Mouse (Mus musculus) cerebellum, adult (tissue): ENCODE results near the gene Fancd2.
A peak's percentile ranks its signal among the peaks of the same experiment; 100 is the strongest.

ENCODE experiments used
- ATAC-seq: cut with Nextera tagmentation; 2 replicates; pipeline ENCODE4 v1.9.2; 2017; ENCODE audit warnings: mild to moderate bottlenecking, moderate library complexity, mixed read lengths; ENCODE audit not compliant: insufficient number of reproducible peaks, low FRiP score, low TSS enrichment

Gene Fancd2

DNA sequence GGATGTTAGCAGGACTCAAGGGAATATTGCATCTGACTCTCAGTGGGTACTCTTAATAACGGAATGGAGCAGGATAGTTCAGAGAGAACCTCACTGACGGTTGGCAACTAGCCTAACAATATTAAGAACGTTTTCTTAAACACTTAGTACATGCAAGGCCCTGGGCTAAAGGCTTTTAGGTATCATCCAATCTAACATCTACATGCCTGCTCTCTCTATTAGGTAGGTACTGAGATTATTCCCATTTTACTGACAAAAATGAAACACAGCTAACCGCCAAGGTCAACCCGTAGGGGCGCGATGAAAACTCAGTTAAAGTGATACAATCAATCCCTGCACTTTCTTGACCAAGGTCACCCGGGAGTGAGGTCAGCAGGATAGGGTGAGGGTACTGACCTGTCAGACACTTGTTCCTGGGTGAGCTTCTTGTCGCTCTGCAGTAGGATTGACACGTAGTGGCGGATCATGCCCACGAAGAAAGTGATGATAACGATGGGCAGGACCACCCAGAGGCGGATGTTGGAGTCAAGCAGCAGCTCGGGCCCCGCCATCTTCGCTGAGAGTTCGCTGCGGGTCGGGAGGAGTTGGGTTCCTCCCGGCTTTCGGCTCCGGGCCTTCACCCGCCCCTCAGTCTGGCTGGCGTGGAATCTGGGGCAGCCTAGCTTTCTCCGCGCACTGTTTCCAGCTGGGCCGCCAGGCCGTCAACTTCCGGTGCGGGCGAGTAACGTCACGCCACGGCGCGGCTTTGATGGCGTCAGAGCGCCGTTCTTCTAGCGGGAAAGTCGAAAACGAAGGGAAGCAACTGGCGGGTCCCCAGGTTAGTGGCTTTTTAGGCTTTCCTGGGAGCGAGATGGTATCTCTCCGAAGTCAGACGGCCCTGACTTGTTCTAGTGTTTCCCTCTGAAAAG lies at the start of gene Fancd2, which contains the start of gene Emc3:
Fancd2 (plus strand) TSS at position 751 of the 908 bp plus-strand sequence.
Emc3 (minus strand) TSS at position 721 of the 908 bp plus-strand sequence.
- peak; percentile 76; the same call in 1 of the 2 replicates for ATAC-seq

GRCm38 (mm10) chr6:113482477-113483099 lies 48.9 kb upstream of the Fancd2 start:
- peak; percentile 57 for ATAC-seq

DNA sequence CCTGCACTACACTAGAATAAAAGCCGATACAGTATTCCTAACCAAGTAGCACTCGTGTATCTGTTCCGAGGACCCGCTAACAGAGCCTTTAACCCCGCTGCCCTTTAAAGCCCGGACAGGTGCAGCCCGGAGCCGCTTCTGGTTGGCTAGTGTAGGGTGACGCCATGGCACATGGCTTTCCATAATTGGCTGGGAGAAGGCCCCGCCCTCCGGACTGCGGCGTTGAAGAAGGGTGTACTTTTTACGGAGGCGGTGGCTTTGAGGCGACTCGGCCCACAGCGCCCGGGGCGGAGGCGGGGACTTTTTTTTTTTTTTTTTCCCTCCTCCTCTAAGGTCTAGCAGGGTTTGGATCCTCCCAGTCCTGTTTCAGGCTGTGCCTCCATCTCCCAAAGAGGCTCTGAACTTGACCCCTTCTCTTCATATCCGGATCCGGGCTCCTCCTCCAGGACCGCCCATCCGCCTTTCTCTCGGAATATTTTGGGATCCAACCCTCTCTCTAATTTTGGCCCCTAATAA lies 48.3 kb upstream of the Fancd2 start, which contains the start of gene Creld1:
Creld1 (plus strand) TSS at position 198 of the 516 bp plus-strand sequence.
- ATAC-seq = peak; percentile 90

DNA sequence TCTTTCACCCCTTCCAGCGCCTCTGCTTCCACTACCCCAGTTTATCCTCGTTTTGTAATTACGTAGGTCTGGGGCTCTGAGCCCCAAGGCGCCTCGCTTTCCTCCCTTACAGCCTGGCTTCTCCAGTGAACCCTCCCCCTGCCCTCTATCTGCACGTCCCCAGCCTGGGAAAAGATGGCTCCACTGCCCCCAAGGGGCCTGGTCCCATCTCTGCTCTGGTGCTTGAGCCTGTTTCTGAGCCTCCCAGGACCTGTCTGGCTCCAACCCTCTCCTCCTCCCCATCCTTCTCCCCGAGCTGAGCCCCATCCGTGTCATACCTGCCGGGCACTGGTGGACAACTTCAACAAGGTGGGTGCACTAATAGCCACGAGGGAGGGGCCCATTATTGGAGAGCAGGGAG lies 47.8 kb upstream of the Fancd2 start:
- peak; percentile 22; the same call in 1 of the 2 replicates for ATAC-seq

GRCm38 (mm10) chr6:113487125-113487576 lies 44.3 kb upstream of the Fancd2 start:
- ATAC-seq = no peak

GRCm38 (mm10) chr6:113489410-113489809 lies 42.1 kb upstream of the Fancd2 start:
- ATAC-seq = no peak

DNA sequence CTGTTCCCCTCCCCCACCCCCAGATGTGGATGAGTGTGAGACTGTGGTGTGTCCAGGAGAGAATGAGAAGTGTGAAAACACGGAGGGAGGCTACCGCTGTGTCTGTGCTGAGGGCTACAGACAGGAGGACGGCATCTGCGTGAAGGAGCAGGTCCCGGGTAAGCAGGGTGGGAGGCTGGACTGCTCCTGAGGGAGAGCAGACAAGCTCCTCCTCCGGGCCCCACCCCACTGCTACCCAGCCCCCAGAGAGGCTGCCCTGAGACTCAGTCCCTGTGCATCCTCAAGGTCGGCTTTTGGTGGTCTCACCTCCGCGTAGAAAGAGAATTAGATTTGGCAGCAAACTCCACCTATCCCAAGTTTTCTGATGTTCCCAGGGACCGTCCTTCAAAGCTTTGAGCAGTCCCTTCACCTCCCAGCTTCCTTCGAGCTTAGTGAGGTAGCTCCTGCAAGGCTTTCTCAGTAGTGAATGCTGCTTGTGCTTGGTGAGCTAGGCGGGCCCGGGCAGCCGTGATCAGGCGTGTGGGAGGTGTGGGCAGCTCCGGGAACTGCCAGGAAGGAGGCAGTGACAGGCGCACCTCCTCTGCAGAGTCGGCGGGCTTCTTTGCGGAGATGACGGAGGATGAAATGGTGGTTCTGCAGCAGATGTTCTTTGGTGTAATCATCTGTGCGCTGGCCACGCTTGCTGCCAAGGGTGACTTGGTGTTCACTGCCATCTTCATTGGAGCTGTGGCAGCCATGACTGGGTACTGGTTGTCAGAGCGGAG lies 39.2 kb upstream of the Fancd2 start:
- ATAC-seq = no peak

DNA sequence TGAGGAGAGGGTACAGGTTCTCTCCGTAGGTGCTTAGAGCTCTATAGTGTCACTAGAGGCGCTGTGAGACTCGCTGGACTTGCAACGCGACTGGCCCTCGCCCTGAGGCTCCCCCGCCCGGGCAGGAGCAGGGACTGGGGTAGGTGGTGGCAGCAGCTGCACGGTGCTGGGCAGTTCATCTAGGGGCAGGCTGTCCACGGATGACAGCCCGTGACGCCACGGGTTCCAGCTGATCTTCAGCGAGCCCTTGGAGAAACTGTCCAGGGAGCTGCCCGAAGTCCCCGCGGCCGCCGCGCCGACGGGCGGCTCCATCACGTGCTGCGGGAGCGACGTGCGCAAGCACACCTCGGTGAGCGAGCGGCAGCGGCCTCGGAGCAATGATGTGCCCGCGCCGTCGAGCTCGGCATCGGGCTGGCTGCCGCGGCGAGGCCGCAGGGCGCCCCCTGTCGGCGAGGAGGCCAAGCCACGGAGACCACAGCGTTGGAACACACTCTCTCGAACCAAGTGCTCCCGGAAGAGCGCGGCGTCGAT lies 37.2 kb upstream of the Fancd2 start:
- no peak for ATAC-seq

DNA sequence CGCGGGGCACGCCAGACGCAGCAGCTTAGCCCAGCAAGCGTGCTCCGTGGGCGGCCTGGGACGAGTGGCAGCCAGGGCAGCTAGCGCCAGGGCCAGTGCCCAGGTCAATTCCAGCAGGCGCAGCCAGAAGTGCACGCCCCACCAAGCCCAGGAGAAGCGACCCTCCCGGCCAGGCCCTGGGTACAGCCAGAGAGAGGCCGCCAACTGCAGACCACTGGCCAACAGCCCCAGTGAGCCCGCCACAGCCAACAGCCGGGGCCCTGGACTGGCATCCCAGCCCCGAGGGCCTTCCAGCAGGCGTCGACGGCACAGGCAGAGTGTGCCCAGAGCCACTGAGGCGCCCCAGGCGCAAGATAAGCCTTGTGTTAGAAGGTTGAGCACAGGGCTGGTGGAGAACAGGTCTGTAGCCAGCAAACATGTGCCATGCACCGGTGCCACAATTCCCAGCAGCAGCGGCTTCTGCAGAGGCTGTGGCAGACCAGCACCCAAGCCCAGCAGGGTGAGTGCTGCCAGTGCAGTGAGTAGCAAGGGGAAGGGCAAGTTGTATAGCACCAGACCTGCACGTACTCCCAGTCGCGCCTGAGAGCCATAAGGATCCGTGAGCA lies 36.3 kb upstream of the Fancd2 start:
- no peak for ATAC-seq

GRCm38 (mm10) chr6:113499346-113499745 lies 32.1 kb upstream of the Fancd2 start:
- no peak for ATAC-seq

DNA sequence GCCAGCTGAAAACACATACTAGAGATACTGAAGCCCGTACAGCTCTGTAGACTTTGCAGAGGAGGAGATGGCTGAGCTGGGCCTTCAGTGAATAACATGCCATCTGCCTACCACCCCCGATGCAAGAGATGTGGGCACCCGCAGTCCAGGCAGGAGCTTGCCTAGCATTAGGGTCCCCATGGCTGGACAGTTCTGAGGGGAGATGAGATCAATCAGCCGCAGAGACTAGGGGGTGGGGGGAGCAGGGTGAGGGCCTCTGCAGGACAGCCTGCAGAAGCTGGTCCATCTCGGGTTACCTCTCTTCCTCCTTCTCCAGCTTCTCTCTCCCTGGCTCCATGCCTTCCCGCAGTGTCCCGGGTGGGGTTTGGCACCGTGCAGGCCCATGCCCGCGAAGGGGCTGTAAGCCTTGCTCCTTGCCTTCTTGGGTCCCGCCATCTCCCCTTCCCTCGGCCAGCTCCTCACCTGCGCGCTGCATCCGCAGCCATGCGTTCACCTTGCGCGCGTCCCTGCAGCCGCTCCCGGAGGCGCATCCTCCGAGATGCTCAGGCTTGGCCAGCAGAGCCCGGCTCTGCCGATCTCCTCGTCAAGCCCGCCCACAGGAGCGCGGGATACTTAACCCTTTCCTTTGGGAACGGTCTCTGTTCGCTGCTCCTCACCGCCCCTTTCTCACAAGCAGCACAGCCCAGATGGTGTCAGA lies 29.9 kb upstream of the Fancd2 start, which contains the start of gene Prrt3:
Prrt3 (minus strand) TSS at position 544 of the 697 bp plus-strand sequence.
- ATAC-seq = peak; percentile 87

GRCm38 (mm10) chr6:113502801-113503200 lies 28.7 kb upstream of the Fancd2 start:
- ATAC-seq = no peak

- ATAC-seq = no peak
These were observed 25.8 kb upstream of the Fancd2 start for GRCm38 (mm10) chr6:113505689-113506088.

GRCm38 (mm10) chr6:113507130-113507529 lies 24.4 kb upstream of the Fancd2 start:
- ATAC-seq = no peak

DNA sequence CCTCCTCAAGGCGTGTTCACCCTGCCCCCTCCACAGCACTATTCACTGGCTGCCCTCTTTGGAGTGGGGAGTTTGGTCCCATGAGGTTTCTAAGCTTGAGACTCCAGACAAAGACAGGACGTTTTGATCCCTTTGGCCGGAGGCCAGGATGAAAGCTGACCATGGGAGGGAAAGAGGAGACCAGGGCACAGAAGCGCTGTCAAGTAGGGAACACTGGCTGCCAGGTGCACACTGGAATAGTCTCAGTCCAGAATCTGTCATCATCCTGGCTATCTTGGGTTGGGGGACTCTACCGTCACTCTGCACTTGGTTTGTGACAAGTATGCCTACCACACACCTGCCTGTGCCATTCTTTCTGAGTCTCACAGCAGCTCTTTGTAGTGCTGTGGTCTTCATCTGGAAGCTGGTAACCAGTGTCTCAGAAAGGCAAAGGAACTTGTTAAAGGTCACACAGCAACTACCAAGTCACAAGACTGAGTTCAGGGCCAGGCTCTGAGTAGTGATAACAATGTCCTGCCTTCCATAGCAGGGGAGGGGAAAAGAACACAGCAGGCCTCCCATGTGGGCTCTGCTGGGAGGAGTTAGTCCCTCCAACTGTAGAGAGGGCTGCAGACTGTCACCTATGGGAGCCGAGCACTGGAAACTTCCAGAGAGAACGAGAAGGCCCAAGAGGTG lies 23.1 kb upstream of the Fancd2 start:
- ATAC-seq = no peak

DNA sequence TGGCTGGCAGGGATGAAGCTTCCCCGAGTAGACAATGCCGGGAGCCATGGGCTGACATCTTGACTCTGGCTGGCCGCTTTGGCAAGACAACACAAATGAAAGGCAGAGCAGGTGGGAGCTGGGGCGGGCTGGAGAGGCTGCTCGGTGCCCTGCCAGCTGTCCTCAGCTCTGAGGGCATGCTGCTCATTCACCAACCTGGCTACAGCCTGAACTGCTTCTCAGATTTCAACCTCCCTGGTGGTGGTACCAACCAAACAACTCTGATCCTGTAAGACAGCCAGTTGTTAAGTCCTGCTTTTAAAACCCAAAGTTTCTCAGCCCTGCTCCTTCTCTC lies 22.6 kb upstream of the Fancd2 start:
- peak; percentile 95 for ATAC-seq

DNA sequence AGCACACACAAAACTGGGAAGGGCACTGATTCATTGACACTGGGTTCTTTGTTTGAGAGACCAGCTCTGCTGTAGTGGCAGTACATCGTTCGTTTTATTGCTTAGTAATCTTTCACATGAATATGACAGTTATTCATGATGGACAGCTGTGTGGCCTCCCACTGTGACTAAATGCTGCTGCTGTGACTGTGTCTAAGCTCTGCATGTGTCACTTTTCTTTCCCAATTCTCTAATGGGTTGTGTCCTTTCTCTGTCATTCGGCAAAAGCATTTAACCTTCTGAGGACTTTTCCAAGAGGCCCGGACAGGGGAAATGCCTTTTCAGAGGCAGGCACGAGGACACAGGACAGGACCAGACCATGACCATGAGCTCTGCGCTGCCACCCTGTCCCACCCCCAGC lies 17.5 kb upstream of the Fancd2 start:
- ATAC-seq = no peak

DNA sequence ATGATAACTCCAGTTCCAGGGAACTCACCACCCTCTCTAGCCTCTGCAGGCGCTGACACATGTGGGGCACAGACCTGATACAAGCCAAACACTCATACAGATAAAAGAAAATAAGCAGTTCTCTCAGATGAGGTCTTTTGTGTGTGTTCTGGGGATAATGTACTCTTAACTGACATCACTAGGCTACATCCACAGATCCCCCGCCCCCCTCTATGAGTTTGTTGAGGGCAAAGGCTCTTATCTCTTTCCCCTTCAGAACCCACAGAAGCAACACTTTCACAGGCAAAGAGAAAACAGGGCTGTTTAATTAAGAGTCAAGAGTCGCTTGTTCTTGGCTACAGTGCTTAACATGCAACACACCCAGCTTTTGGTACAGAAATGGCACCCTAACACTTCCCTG lies 16.9 kb upstream of the Fancd2 start:
- no peak for ATAC-seq
